Mouse (Mus musculus): ENCODE data around the gene March7. TPM values are rescaled to one million over a fixed set of nuclear protein-coding genes. Genes with fewer than 3 reads are reported as not detected.

March7 gene
- polyA plus RNA-seq, 1 experiment from 2014 or later, result 20.4 TPM

DNA sequence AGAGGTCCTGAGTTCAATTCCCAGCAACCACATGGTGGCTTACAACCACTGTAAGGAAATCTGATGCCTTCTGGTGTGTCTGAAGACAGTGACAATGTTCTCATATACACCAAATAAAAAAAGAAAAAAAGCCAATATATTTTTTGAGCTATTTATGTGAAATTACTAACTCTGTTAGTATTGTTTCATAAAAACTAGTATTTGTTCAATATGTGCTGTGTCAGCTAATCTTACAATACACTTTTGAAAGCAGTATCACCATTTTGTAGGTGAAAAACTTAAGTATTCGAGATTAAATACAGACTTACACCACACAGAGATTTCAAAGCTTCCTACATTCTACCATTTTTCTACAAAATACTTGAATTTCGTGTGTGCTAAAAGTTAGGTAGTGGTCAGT is 5.0 kb downstream of the March7 start:
- H3K9ac ChIP-seq, result no peak overlapping the region
- no peak for ATAC-seq (ENCODE audit: insufficient read depth)
- peaks cover 29% of the 10 kb centered on the region for H3K36me3 ChIP-seq (replicated peaks)
- H3K27ac ChIP-seq (replicated peaks), result no peak overlapping the region
- WGBS (ENCODE audit: insufficient replicate concordance), result 79% methylated on average over 2 of the region's 2 CpGs
- H3K4me3 ChIP-seq (replicated peaks), result no peak overlapping the region
- no peaks in the 10 kb centered on the region for H3K9me3 ChIP-seq (replicated peaks)
- H3K27me3 ChIP-seq, result no peaks in the 10 kb centered on the region
- no peak overlapping the region for H3K4me2 ChIP-seq
- H3K4me1 ChIP-seq (replicated peaks), result peaks cover 59% of the 10 kb centered on the region

DNA sequence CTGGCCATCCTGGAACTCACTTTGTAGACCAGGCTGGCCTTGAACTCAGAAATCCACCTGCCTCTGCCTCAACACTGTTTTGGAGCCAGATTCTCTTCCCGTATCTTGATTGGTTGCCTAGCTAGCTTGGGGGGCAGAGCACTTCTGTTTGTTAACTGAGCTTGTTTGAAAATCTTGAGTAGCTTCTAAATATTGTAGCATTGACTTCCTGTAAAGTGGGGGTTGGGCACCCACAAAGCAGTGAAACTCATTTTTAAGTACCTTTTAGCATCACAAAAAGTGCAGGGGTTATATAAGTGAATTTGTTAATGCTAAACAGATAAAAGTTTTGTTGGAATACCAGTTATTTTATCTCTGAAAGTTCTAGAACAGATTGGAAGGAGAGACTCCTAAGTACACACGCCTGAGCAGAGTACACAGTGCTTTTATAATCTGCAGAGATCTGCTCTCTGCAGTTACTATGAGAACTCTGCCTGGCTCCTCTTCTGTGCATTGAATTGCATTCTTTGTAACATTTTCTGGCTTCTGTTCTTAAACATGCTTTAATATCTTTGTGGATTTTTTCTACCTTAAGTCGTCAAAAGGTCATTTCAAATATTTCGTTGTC is 7.0 kb downstream of the March7 start:
- WGBS (ENCODE audit: insufficient replicate concordance), result 72% methylated on average over 4 of the region's 4 CpGs
- Histone ChIP-seq H3K9me3 (replicated peaks) (no peaks in the 10 kb centered on the region), H3K4me3 (replicated peaks) (no peak overlapping the region), H3K9ac (no peak overlapping the region), H3K27ac (replicated peaks) (no peak overlapping the region), H3K36me3 (replicated peaks) (peaks cover 24% of the 10 kb centered on the region), H3K27me3 (no peaks in the 10 kb centered on the region), H3K4me1 (replicated peaks) (peaks cover 54% of the 10 kb centered on the region), H3K4me2 (no peak overlapping the region)
- ATAC-seq (ENCODE audit: insufficient read depth), result no peak

DNA sequence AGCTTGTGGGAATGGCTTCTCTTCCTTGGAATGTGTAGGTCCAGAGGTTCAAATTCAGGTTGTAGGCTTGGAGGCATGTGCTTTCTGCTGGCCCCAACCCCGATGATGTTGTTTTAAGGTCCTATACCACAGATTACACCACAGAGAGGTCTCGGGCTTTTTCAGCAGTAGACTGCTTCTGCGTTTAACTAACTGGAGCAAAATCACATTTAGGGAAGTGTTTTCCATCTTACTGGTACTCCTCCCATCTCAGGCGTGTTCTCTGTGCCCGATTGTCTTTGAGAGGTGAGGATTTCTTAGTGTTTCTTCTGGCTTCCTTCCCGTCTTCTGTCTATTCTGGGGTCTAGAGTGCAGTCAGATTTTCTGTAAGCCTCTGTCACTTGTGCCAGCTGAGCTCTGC is 7.9 kb downstream of the March7 start:
- WGBS (ENCODE audit: insufficient replicate concordance), result 64% methylated on average over 6 of the region's 6 CpGs
- Histone ChIP-seq H3K36me3 (replicated peaks) (peaks cover 21% of the 10 kb centered on the region), H3K9ac (no peak overlapping the region), H3K9me3 (replicated peaks) (no peaks in the 10 kb centered on the region), H3K4me3 (replicated peaks) (no peak overlapping the region), H3K4me2 (no peak overlapping the region), H3K27me3 (no peaks in the 10 kb centered on the region), H3K4me1 (replicated peaks) (peaks cover 50% of the 10 kb centered on the region), H3K27ac (replicated peaks) (no peak overlapping the region)
- ATAC-seq (ENCODE audit: insufficient read depth), result no peak

DNA sequence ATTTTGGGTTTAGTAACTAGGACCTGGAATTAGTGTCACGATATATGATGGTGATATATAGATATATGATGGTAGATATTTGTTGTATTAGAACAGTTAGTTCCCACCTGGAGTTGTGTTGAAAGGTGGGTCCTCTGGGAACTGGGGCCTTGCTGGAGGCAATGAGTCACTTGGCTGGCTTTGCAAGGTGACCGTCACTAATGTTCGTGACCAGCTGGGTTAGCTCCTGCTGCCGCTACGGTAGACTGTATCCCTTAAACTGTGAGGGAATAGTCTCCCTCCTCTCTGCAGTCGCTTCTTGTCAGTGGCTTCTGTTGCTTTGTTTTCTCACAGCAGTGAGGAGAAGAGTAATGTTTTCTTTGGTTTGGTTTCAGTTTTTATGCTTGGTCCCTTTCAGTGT is 11.5 kb downstream of the March7 start:
- H3K27ac ChIP-seq (replicated peaks), result no peak overlapping the region
- H3K4me2 ChIP-seq, result no peak overlapping the region
- H3K27me3 ChIP-seq, result no peaks in the 10 kb centered on the region
- WGBS (ENCODE audit: insufficient replicate concordance), result 78% methylated on average over 6 of the region's 6 CpGs
- no peak overlapping the region for H3K9ac ChIP-seq
- no peak for ATAC-seq (ENCODE audit: insufficient read depth)
- H3K4me3 ChIP-seq (replicated peaks), result no peak overlapping the region
- peaks cover 25% of the 10 kb centered on the region for H3K4me1 ChIP-seq (replicated peaks)
- 0 out of 2 replicates have a peak, but pooled peaks cover 7% of the 10 kb centered on the region for H3K36me3 ChIP-seq (replicated peaks)
- no peaks in the 10 kb centered on the region for H3K9me3 ChIP-seq (replicated peaks)

DNA sequence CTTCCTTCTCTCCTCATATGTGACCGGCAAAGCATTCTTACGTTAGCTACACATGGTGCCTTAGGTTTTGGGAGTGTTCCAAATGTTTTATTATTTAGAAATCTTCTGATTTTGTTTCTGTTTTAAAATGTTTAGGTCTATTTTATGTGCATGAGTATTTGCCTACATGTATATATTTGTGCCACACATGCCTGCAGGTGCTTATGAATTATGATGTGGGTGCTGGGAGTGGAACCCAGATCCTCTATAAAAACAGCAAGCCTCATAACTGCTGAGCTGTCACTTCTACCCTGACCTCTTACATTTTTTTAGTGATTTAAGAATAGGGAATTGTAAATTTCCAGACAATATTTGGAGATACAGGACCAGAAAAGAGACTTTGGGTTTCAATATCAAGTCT is 12.3 kb downstream of the March7 start:
- no peak overlapping the region for H3K27ac ChIP-seq (replicated peaks)
- no peak overlapping the region for H3K4me3 ChIP-seq (replicated peaks)
- H3K9ac ChIP-seq, result no peak overlapping the region
- H3K36me3 ChIP-seq (replicated peaks), result 0 out of 2 replicates have a peak, but pooled peaks cover 7% of the 10 kb centered on the region
- peaks cover 19% of the 10 kb centered on the region for H3K4me1 ChIP-seq (replicated peaks)
- WGBS (ENCODE audit: insufficient replicate concordance), result 88% methylated on average over 2 of the region's 2 CpGs
- ATAC-seq (ENCODE audit: insufficient read depth), result no peak
- H3K4me2 ChIP-seq, result no peak overlapping the region
- no peaks in the 10 kb centered on the region for H3K9me3 ChIP-seq (replicated peaks)
- no peaks in the 10 kb centered on the region for H3K27me3 ChIP-seq

DNA sequence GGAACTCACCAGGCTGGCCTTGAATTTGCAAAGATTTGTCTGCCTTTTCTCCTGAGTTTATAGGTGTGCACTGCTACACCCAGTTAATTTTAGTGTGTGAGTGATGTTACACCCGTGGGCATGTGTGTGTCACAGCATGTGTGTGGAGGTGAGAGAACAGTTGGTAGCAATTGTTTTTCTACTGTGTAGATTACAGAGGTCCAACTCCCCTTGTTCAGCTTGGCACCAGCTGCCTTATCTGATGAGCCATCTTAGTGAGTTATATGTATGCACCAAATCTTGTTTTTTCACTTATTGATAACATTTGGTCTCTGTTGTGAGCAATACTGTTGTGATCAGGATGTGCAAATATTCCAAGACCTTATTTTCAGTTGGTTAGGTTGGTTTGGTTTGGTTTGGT is 13.8 kb downstream of the March7 start:
- no peak overlapping the region for H3K27ac ChIP-seq (replicated peaks)
- no peaks in the 10 kb centered on the region for H3K27me3 ChIP-seq
- no peak overlapping the region for H3K4me3 ChIP-seq (replicated peaks)
- 0 out of 2 replicates have a peak, but pooled peaks cover 7% of the 10 kb centered on the region for H3K36me3 ChIP-seq (replicated peaks)
- H3K4me1 ChIP-seq (replicated peaks), result peaks cover 15% of the 10 kb centered on the region
- H3K9me3 ChIP-seq (replicated peaks), result no peaks in the 10 kb centered on the region
- no peak overlapping the region for H3K9ac ChIP-seq
- 58% methylated on average over 1 of the region's 1 CpGs for WGBS (ENCODE audit: insufficient replicate concordance)
- H3K4me2 ChIP-seq, result no peak overlapping the region
- no peak for ATAC-seq (ENCODE audit: insufficient read depth)

DNA sequence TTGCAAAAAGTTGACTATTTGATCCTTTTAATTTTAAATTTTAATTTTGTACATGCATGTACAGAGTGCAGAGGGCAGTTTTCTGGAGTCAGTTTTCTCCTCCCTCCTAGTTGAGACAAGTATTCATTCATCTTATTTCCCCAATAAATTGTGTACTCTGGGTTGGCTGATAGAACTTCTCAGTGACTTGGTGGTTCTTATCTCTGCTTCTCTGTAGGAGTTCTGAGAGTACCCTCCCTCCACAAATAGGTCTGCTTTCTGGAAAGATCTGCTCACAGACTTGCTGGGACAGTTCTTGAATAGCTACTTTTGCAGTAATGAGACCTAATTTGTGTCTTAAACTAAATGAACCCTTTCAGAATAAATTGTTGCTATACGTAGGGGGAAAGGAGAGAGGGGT is 18.8 kb downstream of the March7 start:
- H3K4me3 ChIP-seq (replicated peaks), result no peak overlapping the region

DNA sequence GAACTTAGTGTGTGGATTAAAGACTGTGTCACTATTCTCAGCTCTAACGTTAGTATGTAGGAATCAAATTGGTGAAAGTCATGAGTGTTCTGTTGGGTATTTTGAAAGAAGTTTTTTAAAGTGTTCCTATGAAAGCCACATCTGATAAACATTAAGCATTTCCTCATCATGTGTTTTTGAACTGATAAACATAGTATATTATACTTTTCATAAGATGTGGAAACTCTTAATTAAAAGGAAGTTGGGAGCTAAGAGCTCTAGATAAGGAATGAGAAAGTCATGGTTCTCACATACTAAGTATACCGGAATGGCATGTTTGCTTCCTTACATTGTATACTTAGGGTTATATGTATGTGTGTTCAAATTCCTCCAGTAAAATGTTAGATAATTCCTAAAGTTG is 20.7 kb downstream of the March7 start:
- H3K27me3 ChIP-seq, result no peaks in the 10 kb centered on the region
- H3K4me1 ChIP-seq (replicated peaks), result peaks cover 7% of the 10 kb centered on the region
- no peak overlapping the region for H3K4me3 ChIP-seq (replicated peaks)
- no peaks in the 10 kb centered on the region for H3K9me3 ChIP-seq (replicated peaks)
- no peak for ATAC-seq (ENCODE audit: insufficient read depth)
- 74% methylated on average over 2 of the region's 2 CpGs for WGBS (ENCODE audit: insufficient replicate concordance)
- peaks cover 54% of the 10 kb centered on the region for H3K36me3 ChIP-seq (replicated peaks)
- H3K9ac ChIP-seq, result no peak overlapping the region
- H3K4me2 ChIP-seq, result no peak overlapping the region
- H3K27ac ChIP-seq (replicated peaks), result no peak overlapping the region

More for the DNA sequence above, 18.8 kb downstream of the March7 start:
- Histone ChIP-seq H3K9me3 (replicated peaks) (no peaks in the 10 kb centered on the region), H3K27ac (replicated peaks) (no peak overlapping the region), H3K4me1 (replicated peaks) (peaks cover 7% of the 10 kb centered on the region), H3K27me3 (no peaks in the 10 kb centered on the region), H3K9ac (no peak overlapping the region), H3K36me3 (replicated peaks) (peaks cover 39% of the 10 kb centered on the region), H3K4me2 (no peak overlapping the region)
- no peak for ATAC-seq (ENCODE audit: insufficient read depth)
- WGBS (ENCODE audit: insufficient replicate concordance), result 80% methylated on average over 1 of the region's 1 CpGs

DNA sequence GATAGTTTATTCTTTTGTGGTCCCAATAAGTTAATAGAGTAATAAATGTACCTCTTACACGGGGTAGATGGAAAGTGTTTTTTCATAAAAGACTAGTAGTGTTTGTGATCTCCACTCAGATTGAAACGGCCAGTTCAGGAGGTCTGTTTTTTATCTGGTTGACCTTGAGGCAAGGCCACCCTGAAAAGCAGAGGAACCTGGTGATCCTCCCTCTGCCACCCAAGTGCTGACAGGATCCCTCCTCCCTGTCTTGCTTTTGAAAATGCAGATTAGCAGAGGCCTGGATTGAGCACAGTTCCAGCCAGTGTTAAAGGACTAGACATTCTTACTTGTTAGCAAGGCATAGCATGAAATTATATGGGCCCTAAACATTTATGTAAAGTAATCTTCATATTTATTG is 23.5 kb downstream of the March7 start:
- H3K4me3 ChIP-seq (replicated peaks), result no peak overlapping the region
- peaks cover 67% of the 10 kb centered on the region for H3K36me3 ChIP-seq (replicated peaks)
- H3K27me3 ChIP-seq, result no peaks in the 10 kb centered on the region
- H3K4me1 ChIP-seq (replicated peaks), result peaks cover 2% of the 10 kb centered on the region; the same call in 1 of the 2 replicates
- H3K4me2 ChIP-seq, result no peak overlapping the region
- no peak overlapping the region for H3K9ac ChIP-seq
- no peaks in the 10 kb centered on the region for H3K9me3 ChIP-seq (replicated peaks)
- WGBS (ENCODE audit: insufficient replicate concordance), result 64% methylated on average over 2 of the region's 2 CpGs
- no peak overlapping the region for H3K27ac ChIP-seq (replicated peaks)
- ATAC-seq (ENCODE audit: insufficient read depth), result no peak

DNA sequence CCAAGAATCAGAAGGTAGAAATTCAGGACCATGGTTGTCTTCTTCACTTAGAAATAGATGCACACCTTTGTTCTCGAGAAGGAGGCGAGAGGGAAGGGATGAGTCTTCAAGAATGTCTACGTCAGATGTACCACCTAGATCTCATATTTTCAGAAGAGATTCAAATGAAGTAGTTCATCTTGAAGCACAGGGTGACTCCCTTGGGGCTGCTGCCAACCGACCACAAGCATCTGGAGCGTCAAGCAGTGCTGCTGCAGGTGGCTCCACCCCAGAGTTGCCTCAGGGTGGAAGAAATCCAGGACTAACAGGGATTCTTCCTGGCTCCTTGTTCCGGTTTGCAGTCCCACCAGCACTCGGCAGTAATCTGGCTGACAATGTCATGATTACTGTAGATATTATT is 24.8 kb downstream of the March7 start:
- ATAC-seq (ENCODE audit: insufficient read depth), result no peak
- Histone ChIP-seq H3K36me3 (replicated peaks) (peaks cover 76% of the 10 kb centered on the region), H3K4me2 (no peak overlapping the region), H3K9me3 (replicated peaks) (no peaks in the 10 kb centered on the region), H3K27ac (replicated peaks) (no peak overlapping the region), H3K4me1 (replicated peaks) (0 out of 2 replicates have a peak, but pooled peaks cover 2% of the 10 kb centered on the region), H3K9ac (no peak overlapping the region), H3K27me3 (no peaks in the 10 kb centered on the region), H3K4me3 (replicated peaks) (no peak overlapping the region)
- 85% methylated on average over 7 of the region's 7 CpGs for WGBS (ENCODE audit: insufficient replicate concordance)

DNA sequence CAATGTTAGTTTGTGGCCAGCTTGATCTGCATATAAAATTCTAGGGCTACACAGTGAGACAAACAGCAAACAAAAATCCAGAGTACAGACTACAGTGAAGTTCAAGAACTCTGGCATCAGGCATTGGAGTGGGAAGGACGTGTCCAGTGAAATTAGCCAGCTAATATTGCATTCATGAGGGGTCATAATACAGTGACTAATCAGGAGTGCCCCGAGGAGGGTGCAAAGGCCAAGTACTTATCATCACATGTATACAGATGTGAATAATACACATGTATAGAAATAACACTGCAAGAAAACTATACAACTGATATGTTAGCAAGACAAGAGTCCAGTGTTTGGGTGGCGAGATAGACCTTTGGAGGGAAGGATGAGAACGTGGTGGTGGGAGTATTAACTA is 43.1 kb downstream of the March7 start:
- no peak overlapping the region for H3K27ac ChIP-seq (replicated peaks)
- H3K4me2 ChIP-seq, result no peak overlapping the region
- ATAC-seq (ENCODE audit: insufficient read depth), result no peak
- no peaks in the 10 kb centered on the region for H3K9me3 ChIP-seq (replicated peaks)
- H3K9ac ChIP-seq, result no peak overlapping the region
- H3K27me3 ChIP-seq, result no peaks in the 10 kb centered on the region
- 74% methylated on average over 4 of the region's 4 CpGs for WGBS (ENCODE audit: insufficient replicate concordance)
- H3K36me3 ChIP-seq (replicated peaks), result peaks cover 34% of the 10 kb centered on the region
- no peak overlapping the region for H3K4me3 ChIP-seq (replicated peaks)
- no peaks in the 10 kb centered on the region for H3K4me1 ChIP-seq (replicated peaks)

DNA sequence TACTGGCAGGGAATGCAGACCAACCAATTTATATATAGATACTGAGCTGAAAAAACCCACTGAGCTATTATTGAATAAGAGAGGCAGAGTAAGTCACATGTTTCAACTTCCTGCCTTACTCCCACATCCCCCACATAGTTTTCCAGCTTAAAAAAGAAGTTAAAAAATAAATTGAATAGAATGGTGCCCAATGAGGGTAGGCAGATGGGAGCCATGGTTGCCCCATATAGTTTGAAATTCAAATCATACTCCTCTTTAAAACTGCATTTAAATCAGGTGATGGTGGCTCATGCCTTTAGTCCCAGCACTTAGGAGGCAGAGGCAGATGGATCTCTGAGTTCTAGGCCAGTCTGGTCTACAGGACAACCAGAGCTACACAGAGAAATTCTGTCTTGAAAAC is 43.8 kb downstream of the March7 start:
- H3K4me3 ChIP-seq (replicated peaks), result no peak overlapping the region
- ATAC-seq (ENCODE audit: insufficient read depth), result no peak

More for the DNA sequence above, 43.8 kb downstream of the March7 start:
- no peak overlapping the region for H3K9ac ChIP-seq
- no peaks in the 10 kb centered on the region for H3K4me1 ChIP-seq (replicated peaks)
- H3K36me3 ChIP-seq (replicated peaks), result peaks cover 41% of the 10 kb centered on the region
- no peak overlapping the region for H3K27ac ChIP-seq (replicated peaks)
- no peaks in the 10 kb centered on the region for H3K9me3 ChIP-seq (replicated peaks)
- no peak overlapping the region for H3K4me2 ChIP-seq
- H3K27me3 ChIP-seq, result no peaks in the 10 kb centered on the region

Measured in liver, embryonic 15.5 days (tissue).